Mouse (Mus musculus): Measurements from ENCODE around the gene Adamts17.

The Adamts17 gene

GRCm38 (mm10) chr7:66839463-66840007, at the start of gene Adamts17:
Adamts17 (plus strand) TSS chr7:66839735.
- DNase-seq = peak; percentile 92

- DNase-seq = no peak
Measured at GRCm38 (mm10) chr7:66789860-66790748, 49.4 kb upstream of the Adamts17 start.

GRCm38 (mm10) chr7:66791022-66791421, 48.5 kb upstream of the Adamts17 start:
- no peak for DNase-seq

DNA sequence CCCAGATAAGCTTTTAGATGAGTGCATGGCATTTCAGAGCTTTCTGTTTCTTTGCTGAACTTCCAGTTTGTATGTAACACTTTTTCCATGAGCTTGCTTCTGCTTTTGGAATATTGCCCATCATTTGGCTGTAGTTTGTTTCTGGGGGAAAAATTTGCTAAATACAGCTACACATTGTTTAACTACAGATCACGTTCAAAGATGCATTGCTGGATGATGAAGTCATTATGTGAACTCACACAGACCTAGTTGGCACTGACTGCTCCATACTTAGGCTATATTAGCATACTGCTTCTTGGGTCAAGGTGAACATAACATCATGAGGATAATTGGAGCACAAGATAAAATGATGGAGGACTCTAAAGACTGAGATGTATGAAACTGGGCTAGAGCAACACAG, 42.6 kb upstream of the Adamts17 start:
- DNase-seq = no peak

GRCm38 (mm10) chr7:66797345-66797744, 42.2 kb upstream of the Adamts17 start:
- no peak for DNase-seq

DNA sequence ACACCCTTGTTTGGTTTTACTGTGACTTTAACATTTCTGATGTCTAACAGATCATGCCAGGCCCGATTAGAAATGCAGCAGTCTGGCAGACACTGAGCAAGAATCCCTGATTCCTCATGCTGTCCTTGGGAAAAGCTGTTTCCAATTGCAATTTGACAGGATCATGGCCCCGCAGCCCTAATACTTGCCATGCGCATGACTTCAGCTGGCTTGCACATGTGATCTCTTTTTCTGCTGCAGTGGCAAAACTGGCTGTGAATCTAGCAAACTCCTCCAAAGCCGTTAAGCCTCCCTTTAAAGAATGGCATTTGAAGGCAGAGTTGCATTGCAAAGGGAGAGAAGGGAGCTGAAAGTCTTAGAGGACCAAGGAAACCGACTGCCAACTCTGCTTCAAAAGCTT, 40.7 kb upstream of the Adamts17 start:
- DNase-seq = no peak

DNA sequence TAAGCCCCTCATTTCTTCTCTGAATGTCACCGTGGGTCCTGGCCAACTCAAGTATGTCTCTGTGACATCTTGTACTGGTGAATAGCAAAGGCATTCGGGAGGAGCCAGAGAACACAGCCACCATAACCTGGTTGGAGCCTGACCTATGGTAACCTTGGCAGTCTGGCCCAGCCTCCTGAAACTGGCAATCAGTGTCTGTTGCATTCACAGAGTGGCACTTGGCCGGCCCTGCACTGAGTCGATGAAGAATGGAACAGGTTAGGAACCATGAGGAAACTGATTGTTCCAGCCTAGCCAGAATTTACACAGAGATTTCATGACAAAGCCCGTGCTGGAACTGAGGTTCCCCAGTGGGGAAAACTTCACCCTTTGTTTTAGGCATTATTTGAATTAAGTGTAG, 38.8 kb upstream of the Adamts17 start:
- DNase-seq = no peak

- DNase-seq = no peak
Measured at GRCm38 (mm10) chr7:66801785-66802184, 37.8 kb upstream of the Adamts17 start.

- no peak for DNase-seq
Measured at GRCm38 (mm10) chr7:66803798-66804197, 35.7 kb upstream of the Adamts17 start.

- DNase-seq = no peak
Measured at GRCm38 (mm10) chr7:66806801-66807200, 32.7 kb upstream of the Adamts17 start.

DNA sequence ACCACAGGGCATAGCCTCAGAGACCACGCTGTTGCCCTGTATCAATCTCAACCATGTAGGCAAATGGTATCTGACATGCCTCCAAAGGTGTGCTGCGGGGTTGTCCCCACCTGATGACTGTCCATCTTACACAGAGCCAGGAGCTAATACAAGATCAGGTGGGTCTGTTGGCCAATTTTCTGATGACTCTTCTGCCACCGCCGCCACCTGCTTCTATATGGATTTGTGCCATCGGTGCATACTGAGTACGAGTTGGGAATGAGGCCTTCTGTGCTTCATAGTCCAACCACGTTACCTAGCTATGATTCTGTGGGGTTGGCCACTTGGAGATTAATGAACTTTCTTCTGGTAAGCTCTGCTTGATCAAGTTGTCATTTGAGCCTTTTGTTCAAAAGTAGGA, 29.1 kb upstream of the Adamts17 start:
- no peak for DNase-seq

- no peak for DNase-seq
Measured at GRCm38 (mm10) chr7:66811294-66811693, 28.2 kb upstream of the Adamts17 start.

- no peak for DNase-seq
Measured at GRCm38 (mm10) chr7:66812289-66812688, 27.2 kb upstream of the Adamts17 start.

DNA sequence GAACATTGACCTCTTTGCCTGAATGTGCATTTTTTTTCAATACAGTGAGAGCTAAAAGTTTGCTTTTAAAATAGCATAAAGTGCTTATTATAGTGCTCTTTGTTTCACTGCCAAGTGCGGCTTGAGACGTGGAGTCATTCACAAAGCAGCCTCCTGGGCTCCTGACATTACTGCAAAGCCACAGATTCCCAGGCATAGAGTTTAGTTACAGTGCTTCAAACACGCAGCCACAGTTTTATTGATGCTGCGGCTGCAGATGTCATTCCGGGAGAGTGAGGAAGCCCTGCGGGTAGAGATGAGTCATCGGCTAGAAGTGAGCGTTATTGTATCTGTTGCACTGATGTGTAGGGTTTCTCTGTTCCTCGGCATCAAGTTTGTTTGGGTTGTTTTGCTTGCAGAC, 26.8 kb upstream of the Adamts17 start:
- no peak for DNase-seq

DNA sequence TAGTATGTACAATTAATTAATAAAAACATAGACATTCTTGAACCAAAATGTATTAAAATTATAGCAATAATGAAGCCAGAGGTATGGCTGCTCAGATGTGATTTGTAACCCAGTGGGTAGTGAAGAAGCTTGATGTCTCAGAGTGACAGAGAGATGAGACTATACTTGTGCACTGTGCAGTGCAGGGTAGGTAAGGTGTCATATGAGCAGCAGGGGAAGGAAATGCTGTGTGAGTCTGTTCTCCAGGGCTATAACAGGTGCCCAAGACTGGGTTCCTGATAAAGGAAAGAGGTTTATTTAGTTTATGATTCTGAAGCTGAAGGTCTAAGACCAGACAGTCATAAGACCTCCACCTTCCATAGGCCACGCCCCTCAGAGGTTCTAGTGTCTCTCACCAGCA, 26.4 kb upstream of the Adamts17 start:
- no peak for DNase-seq

- DNase-seq = no peak
Measured at GRCm38 (mm10) chr7:66815526-66815925, 24.0 kb upstream of the Adamts17 start.

DNA sequence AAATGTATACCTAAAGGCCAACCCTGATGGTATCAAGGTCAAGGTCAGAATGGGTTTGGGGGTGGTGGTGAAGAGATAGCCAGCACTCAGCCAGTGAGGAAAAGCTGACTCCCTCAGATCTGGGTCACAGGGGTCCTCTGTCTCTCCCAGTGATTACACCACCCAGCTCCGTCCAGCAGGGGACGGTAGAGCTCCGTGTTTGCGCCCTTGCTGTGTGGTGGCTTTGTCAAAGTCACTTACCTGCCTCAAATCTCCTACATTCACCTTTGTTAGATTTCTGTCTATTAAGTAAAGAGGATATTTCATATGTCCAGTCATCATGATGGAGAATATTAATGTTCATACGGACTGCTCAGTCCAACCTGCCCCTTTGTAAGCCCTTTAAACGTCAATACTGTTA, 19.5 kb upstream of the Adamts17 start:
- peak; percentile 25 for DNase-seq

DNA sequence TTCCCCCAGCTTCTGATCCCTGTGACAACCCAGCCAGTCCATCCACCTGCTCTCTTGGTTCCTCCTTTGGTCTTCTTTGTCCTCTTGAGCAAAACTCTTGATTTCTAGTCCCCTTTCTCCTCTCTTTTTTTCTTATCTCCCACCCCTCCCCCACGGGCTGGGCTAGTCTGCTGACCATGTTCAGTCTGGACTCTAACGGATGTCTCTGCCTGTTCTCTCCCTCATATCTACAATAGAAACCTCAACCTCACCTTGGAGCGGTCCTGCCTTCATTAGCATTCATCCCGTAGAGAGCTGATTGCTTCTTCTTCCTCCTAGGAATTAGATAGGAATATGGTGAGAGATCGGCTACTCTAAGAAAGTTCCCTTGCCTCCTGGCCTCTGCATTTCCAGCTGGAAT, 8.7 kb upstream of the Adamts17 start:
- DNase-seq = no peak

GRCm38 (mm10) chr7:66831295-66831694, 8.2 kb upstream of the Adamts17 start:
- no peak for DNase-seq

DNA sequence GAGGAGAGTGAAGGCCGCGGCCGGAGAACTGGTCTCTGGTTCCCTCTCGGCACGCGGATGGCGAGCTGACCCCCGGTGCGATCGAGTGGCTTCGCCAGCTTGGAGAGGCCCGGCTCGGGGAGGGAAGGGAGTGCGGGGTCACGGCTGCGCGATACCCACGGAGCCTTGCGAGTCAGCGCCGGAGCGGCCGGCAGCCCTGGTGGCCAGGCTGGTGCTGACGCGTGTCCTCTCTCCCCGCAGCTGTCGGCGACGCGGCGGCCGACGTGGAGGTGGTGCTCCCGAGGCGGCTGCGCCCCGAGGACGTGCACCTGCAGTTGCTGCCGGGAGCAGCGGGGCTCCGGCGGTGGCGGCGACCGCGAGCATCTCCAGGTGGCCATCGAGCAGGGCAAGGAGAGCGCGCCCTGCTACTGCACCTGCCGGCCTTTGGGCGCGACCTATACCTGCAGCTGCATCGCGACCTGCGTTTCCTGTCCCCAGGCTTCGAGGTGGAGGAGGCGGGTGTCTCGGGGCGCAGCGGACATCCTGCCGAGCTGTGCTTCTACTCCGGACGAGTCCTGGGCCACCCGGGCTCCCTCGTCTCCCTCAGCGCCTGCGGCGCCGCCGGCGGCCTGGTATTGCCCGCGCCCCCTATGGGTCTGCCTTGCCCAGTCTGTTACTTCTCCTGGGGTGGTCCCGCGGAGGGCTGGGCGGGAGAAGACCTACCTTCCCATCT, 629 bp downstream of the Adamts17 start:
- no peak for DNase-seq

DNA sequence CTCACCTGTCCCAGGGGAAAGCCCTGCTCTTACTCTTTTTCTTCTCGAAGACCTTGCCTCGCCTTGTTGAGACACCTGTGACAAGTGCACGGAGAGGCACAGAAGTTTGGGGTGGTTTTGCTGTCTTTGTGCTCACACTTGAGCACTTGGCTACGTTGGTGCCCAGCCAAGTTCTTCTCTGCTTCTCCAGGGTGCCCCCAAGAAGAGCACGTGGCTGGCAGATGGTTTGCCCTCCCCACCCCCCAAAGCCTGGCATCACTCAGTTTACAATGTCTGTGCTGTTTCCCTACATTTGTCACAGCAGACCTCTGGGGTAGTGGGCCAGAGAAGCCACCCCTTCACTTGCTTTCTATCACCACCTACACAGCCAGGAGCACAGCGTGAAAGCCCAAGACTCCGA, 1.6 kb downstream of the Adamts17 start:
- DNase-seq = no peak

DNA sequence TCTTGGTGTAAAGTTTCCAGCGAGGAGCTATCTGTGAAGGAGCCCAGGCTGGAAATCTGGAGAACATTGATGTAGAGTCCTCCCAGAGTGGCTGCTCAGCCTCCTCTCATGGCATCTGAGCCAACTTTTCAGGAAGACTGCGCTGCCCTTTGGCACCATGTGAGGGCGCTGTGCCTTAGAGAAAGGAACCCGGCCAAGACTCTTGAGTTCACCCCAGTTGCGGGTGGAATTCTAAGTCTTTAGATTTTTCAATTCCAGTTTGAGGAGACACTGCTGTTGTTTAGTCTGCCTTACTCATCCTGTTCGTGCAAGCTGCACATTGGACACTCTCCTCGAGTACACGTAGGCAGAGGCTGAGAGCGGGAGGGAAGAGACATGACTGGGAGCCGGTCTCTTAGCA, 2.5 kb downstream of the Adamts17 start:
- peak; percentile 58 for DNase-seq

GRCm38 (mm10) chr7:66843846-66844245, 4.3 kb downstream of the Adamts17 start:
- no peak for DNase-seq

DNA sequence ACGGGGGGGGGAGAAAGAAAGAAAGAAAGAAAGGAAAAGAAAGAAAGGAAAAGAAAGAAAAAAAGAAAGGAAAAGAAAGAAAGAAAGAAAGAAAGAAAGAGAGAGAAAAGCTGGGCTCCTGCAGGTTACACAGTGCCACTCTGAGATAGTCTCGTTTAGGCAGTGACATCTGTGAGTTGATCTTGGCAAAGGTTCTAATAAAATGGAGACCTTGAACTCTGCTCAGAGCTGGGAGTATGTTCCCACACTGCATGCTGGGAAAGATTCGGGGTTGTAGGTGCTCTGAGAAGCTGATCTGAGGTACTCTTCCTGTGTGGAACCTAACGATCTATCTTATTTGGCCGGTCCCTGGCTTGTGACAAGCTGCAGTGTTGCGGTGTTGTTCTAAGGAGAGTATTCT, 7.0 kb downstream of the Adamts17 start:
- DNase-seq = no peak
